Mouse (Mus musculus) myocyte (in vitro differentiated cells): ENCODE measurements around the gene Rims3.

ENCODE experiments used
- MAX ChIP-seq: IDR thresholded peaks from one replicate; pipeline ENCODE4 v1.6.1; 2011; ENCODE audit warnings: low read depth, mild to moderate bottlenecking, control low read depth
- TCF12 ChIP-seq: IDR thresholded peaks from one replicate; pipeline ENCODE4 v1.6.1; 2011; ENCODE audit warnings: mild to moderate bottlenecking, control low read depth; ENCODE audit not compliant: poor library complexity, insufficient read depth, severe bottlenecking
- USF1 ChIP-seq: IDR thresholded peaks from one replicate; pipeline ENCODE4 v1.6.1; 2011; ENCODE audit warnings: low read depth, mild to moderate bottlenecking, control low read depth, moderate library complexity

DNA sequence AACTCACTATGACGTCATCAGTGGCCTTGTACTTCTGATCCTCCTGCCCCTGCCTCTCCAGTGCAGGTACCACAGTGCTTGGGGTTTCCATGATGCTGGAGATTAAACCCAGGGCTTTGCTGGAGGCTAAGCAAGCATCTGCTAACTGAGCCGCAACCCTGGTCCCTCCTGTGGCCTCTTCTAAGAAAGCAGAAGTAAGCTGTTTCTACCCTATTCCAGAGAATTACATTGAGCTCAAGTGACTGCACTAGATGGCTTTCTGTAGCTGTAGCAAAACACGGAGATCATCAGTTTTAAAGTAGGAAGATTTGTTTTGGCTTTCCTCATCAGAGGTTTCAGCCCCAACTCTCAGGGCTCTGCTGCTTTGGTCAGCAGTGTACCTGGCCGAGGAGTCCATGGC, 59.9 kb downstream of the Rims3 start:
- TF ChIP-seq MAX (no peak), USF1 (no peak), TCF12 (no peak)
